Mouse (Mus musculus): ENCODE data around the gene Lep. TPM values are rescaled to one million over a fixed set of nuclear protein-coding genes. Genes with fewer than 3 reads are reported as not detected.
A peak's percentile ranks its signal among the peaks of the same experiment; 100 is the strongest.

The Lep gene
- not detected in 2 replicates for polyA plus RNA-seq (2015; fragmentation: Nextera tagmentation; extraction: Ambion mirVana)

DNA sequence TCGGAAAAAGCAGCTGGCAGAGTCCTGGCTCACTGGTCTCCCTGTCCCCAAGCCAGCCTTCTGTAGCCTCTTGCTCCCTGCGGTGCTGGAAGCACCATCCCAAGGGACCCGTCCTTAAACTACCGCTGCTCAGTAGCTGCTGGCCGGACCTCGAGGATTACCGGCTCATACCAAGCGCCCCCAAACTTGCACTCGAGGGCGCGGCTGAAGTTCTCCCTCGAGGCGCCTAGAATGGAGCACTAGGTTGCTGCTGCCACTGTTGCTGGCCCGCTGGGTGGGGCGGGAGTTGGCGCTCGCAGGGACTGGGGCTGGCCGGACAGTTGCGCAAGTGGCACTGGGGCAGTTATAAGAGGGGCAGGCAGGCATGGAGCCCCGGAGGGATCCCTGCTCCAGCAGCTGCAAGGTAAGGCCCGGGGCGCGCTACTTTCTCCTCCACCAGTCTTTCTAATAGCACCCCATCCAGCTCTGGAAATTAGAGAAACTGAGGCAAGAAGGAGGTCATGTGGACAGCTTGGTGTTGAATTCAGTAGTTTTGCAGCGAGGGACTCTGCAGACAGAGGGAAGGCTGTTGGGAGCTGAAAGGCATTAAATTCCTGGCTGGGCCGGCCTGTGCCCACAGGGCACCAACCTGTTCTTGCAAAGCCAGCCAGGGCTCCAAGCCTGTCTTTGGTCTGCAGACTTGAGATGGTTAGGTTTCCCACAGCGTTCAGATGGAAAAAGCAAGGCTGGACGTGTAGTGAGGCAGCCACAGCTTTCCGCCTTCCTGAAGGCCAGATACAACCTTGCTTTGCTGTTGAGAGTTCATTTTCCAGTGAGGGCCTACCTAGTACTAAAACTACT, at the start of gene Lep:
Gene Lep (plus strand): TSS at position 375 of the 840 bp plus-strand sequence.
- 78% methylated on average over 28 of the region's 28 CpGs for WGBS
- Histone ChIP-seq H3K27me3 (ENCODE audit: insufficient read depth, low read length) (no peaks in the 10 kb centered on the region), H3K9me3 (replicated peaks; ENCODE audit: low read length) (no peaks in the 10 kb centered on the region), H3K4me2 (ENCODE audit: low read length) (no peak within 1 kb of the TSS), H3K4me3 (replicated peaks; ENCODE audit: low read depth, low read length) (no peak within 1 kb of the TSS), H3K4me1 (replicated peaks; ENCODE audit: insufficient read depth, low read length) (no peaks in the 10 kb centered on the region), H3K27ac (no peak within 1 kb of the TSS), H3K36me3 (ENCODE audit: insufficient read depth, low read length) (no peaks in the 10 kb centered on the region), H3K9ac (ENCODE audit: low read depth, low read length) (no peak within 1 kb of the TSS)
- ATAC-seq (replicated peaks; ENCODE audit: low FRiP score, low read depth) (no peak), DNase-seq (ENCODE audit: low spot score) (no peak)
- no peak for TF ChIP-seq CTCF (IDR thresholded peaks at IDR 0.05; ENCODE audit: low read depth)

DNA sequence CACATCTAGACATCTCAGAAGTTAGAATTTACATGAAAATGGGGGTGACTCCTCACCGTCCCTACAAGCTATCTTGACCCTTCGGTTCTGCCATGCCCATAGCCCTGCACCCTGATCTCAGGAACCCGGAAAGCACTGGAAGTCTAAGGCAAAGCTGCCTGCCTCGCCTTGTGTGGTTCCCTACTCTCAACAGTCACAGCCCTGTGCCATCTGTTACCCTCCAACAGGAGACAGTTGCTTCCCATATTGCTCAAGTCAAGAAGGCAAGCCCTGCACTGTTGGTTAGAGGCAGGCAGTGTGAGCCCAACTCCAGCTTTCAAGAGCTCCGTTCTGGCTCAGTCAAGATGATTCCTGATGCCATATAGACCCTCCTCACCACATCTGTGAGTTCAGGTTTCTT, 48.4 kb upstream of the Lep start:
- no peaks in the 10 kb centered on the region for H3K27me3 ChIP-seq (ENCODE audit: insufficient read depth, low read length)
- 80% methylated on average over 5 of the region's 5 CpGs for whole genome bisulfite sequencing
- ATAC-seq (replicated peaks; ENCODE audit: low FRiP score, low read depth), result no peak
- H3K9me3 ChIP-seq (replicated peaks; ENCODE audit: low read length), result no peaks in the 10 kb centered on the region
- H3K27ac ChIP-seq, result no peak overlapping the region
- no peak overlapping the region for H3K4me3 ChIP-seq (replicated peaks; ENCODE audit: low read depth, low read length)
- DNase-seq (ENCODE audit: low spot score), result no peak
- peaks cover 3% of the 10 kb centered on the region; the same call in 1 of the 2 replicates for H3K4me1 ChIP-seq (replicated peaks; ENCODE audit: insufficient read depth, low read length)
- no peaks in the 10 kb centered on the region for H3K36me3 ChIP-seq (ENCODE audit: insufficient read depth, low read length)
- H3K9ac ChIP-seq (ENCODE audit: low read depth, low read length), result no peak overlapping the region
- no peak overlapping the region for H3K4me2 ChIP-seq (ENCODE audit: low read length)
- TF ChIP-seq CTCF (IDR thresholded peaks at IDR 0.05; ENCODE audit: low read depth), result no peak

DNA sequence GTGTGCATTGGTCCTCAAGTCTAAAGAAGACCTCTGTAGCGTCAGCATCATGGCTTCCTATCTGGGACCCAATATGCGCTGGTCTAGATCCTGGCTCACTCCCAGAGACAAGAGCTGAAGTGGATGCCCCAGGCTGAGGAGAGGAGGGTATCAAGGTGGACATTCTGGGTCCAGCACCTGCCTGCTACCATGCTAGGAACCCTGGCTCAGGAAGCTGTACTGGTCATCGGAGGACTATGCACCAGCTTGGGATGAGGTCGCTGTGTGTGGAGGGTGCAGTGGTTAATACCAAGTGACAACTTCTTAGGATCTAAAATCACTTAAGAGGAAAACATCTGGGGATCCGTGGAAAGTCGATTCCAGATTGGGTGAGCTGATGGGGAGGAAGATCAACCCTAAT, 46.8 kb upstream of the Lep start:
- no peak overlapping the region for H3K4me2 ChIP-seq (ENCODE audit: low read length)
- H3K4me1 ChIP-seq (replicated peaks; ENCODE audit: insufficient read depth, low read length), result peaks cover 8% of the 10 kb centered on the region
- no peaks in the 10 kb centered on the region for H3K36me3 ChIP-seq (ENCODE audit: insufficient read depth, low read length)
- ATAC-seq (replicated peaks; ENCODE audit: low FRiP score, low read depth) (no peak), DNase-seq (ENCODE audit: low spot score) (no peak)
- H3K4me3 ChIP-seq (replicated peaks; ENCODE audit: low read depth, low read length), result no peak overlapping the region
- H3K27ac ChIP-seq, result no peak overlapping the region
- no peaks in the 10 kb centered on the region for H3K27me3 ChIP-seq (ENCODE audit: insufficient read depth, low read length)
- 96% methylated on average over 6 of the region's 6 CpGs for WGBS
- H3K9me3 ChIP-seq (replicated peaks; ENCODE audit: low read length), result no peaks in the 10 kb centered on the region
- TF ChIP-seq CTCF (IDR thresholded peaks at IDR 0.05; ENCODE audit: low read depth), result no peak
- no peak overlapping the region for H3K9ac ChIP-seq (ENCODE audit: low read depth, low read length)

DNA sequence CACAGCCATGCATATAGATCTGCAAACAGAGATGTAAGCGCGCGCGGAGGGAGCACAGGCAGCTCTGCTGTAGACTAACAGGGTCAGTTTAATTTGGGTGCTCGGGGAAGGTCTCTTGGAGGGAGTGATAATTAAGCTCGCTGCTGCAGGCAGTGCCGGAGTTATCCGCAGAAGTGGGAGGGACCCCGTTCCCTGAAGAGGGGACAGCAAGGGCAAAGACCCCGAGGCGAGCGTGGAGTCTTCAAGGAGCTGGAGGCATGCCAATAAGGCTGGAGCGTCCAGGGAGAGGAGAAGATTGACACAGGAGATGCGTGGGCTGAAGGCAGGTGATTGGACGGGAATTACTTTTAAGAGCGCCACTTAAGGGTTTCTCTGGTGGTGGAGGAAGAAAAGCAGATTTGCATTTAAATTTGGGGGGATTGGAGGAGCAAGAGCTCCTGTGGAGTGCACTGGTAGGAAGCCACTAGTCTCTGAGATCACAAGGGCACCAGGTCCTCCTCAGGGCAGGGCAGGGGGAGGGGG, 43.1 kb upstream of the Lep start:
- 1% methylated on average over 16 of the region's 16 CpGs for WGBS
- Histone ChIP-seq H3K27me3 (ENCODE audit: insufficient read depth, low read length) (no peaks in the 10 kb centered on the region), H3K4me2 (ENCODE audit: low read length) (peak overlapping the region; percentile 49), H3K4me1 (replicated peaks; ENCODE audit: insufficient read depth, low read length) (peaks cover 8% of the 10 kb centered on the region), H3K36me3 (ENCODE audit: insufficient read depth, low read length) (no peaks in the 10 kb centered on the region), H3K9me3 (replicated peaks; ENCODE audit: low read length) (no peaks in the 10 kb centered on the region), H3K9ac (ENCODE audit: low read depth, low read length) (0 out of 2 replicates have a peak overlapping the region, but pooled peaks have one; percentile 18), H3K27ac (no peak overlapping the region), H3K4me3 (replicated peaks; ENCODE audit: low read depth, low read length) (no peak overlapping the region)
- DNase-seq (ENCODE audit: low spot score) (peak; percentile 43), ATAC-seq (replicated peaks; ENCODE audit: low FRiP score, low read depth) (no peak)
- no peak for TF ChIP-seq CTCF (IDR thresholded peaks at IDR 0.05; ENCODE audit: low read depth)

DNA sequence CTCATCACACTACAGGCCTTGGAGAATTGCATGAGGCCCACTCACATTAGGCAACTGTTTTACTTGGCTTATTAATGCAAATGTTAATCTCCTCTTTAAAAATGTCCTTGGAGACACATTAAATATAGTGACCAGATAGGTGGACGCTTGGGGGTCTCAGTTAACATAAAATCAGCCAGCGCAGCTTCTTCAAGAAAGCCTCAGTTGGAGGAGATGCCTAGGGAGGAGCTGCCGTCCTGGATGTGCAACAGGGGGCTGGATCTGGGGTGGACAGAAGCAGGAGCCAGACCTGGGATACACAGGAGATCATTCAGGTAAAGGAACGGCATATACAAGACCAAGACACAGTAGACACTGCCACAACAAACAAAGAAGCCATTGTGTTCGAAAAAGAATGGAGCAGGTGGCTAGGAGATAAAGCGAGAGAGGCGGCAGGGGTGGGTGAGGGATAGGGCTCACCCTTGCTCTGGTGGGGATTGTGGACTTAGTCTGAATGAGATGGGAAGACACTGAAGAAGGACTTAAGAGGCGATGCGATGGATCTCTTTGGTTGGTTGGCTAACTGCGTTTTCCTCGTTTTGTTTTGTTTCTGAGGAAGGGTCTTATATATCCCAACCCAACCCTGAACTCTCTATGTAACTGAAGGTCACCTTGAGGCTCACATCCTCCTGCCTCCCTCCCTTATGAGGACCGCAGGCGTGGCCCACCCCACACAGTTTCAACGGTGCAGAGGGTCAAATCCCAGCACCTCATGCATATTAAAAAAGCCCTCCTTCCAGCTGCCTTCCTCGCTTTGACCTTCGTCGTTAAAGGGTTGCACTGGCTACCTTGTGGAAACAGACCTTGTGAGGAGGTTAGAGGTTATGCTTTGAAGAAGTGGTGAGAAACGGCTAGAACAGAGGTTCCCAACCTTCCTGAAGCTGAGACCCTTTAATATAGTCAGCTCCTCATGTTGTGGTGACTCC, 40.0 kb upstream of the Lep start:
- peaks cover 8% of the 10 kb centered on the region for H3K4me1 ChIP-seq (replicated peaks; ENCODE audit: insufficient read depth, low read length)
- no peak overlapping the region for H3K27ac ChIP-seq
- H3K4me2 ChIP-seq (ENCODE audit: low read length), result no peak overlapping the region
- WGBS, result 65% methylated on average over 18 of the region's 18 CpGs
- H3K27me3 ChIP-seq (ENCODE audit: insufficient read depth, low read length), result no peaks in the 10 kb centered on the region
- no peak overlapping the region for H3K9ac ChIP-seq (ENCODE audit: low read depth, low read length)
- ATAC-seq (replicated peaks; ENCODE audit: low FRiP score, low read depth) (no peak), DNase-seq (ENCODE audit: low spot score) (no peak)
- H3K4me3 ChIP-seq (replicated peaks; ENCODE audit: low read depth, low read length), result no peak overlapping the region
- H3K9me3 ChIP-seq (replicated peaks; ENCODE audit: low read length), result no peaks in the 10 kb centered on the region
- no peak for TF ChIP-seq CTCF (IDR thresholded peaks at IDR 0.05; ENCODE audit: low read depth)
- no peaks in the 10 kb centered on the region for H3K36me3 ChIP-seq (ENCODE audit: insufficient read depth, low read length)

DNA sequence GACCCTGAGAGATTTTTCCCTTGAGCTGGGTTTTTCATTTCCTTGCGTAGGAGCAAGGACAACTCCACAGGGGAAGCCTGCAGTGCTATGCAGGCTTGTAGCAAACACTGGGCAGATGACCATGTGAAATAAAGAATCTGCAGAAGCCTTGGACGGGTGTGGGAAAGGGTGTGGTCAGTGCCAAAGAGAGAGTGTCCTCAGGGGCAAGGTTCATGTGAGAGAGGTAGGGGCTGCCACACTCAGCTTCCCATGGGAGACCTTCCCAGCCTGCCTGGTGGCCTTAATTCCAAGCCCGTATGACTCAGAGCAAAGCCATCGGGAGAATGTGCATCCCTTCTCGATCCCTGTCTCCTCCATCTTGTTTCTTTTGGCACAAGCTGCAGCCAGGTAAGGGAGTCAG, 39.1 kb upstream of the Lep start:
- Histone ChIP-seq H3K9me3 (replicated peaks; ENCODE audit: low read length) (no peaks in the 10 kb centered on the region), H3K4me2 (ENCODE audit: low read length) (no peak overlapping the region), H3K27ac (no peak overlapping the region), H3K4me1 (replicated peaks; ENCODE audit: insufficient read depth, low read length) (peaks cover 8% of the 10 kb centered on the region), H3K9ac (ENCODE audit: low read depth, low read length) (no peak overlapping the region), H3K36me3 (ENCODE audit: insufficient read depth, low read length) (no peaks in the 10 kb centered on the region), H3K27me3 (ENCODE audit: insufficient read depth, low read length) (no peaks in the 10 kb centered on the region), H3K4me3 (replicated peaks; ENCODE audit: low read depth, low read length) (no peak overlapping the region)
- ATAC-seq (replicated peaks; ENCODE audit: low FRiP score, low read depth) (no peak), DNase-seq (ENCODE audit: low spot score) (no peak)
- no peak for TF ChIP-seq CTCF (IDR thresholded peaks at IDR 0.05; ENCODE audit: low read depth)
- 63% methylated on average over 5 of the region's 5 CpGs for WGBS
